Mouse (Mus musculus): ENCODE measurements around the gene Bmyc.
"Not testable (repeated sequence)": the region's sequence is repeated elsewhere in the genome, so short reads cannot be mapped to it uniquely, and the experiment has no call there.

Bmyc gene

GRCm38 (mm10) chr2:25733199-25733930 lies 26.8 kb downstream of the Bmyc start:
- DNase-seq (ENCODE audit: low spot score in 2 of 2): no peak

- DNase-seq (ENCODE audit: low spot score in 2 of 2): not testable (repeated sequence)
Observed at GRCm38 (mm10) chr2:25736709-25737108, 30.2 kb downstream of the Bmyc start, which contains the start of gene Obp2b. Gene Obp2b, plus strand, starts transcription at chr2:25737009.

- DNase-seq (ENCODE audit: low spot score in 2 of 2): no peak
Observed at GRCm38 (mm10) chr2:25741671-25742070, 35.1 kb downstream of the Bmyc start.

GRCm38 (mm10) chr2:25754201-25754600 lies 47.7 kb downstream of the Bmyc start:
- DNase-seq (ENCODE audit: low spot score in 2 of 2): no peak

Data from right cerebral cortex, postnatal 36 days (tissue).